Mouse (Mus musculus) megakaryocyte, adult 5-6 weeks (primary cell): Measurements from ENCODE around the gene Myo1c. TPM values are rescaled to one million over a fixed set of nuclear protein-coding genes. Genes with fewer than 3 reads are reported as not detected.
"Not testable (repeated sequence)": the region's sequence is repeated elsewhere in the genome, so short reads cannot be mapped to it uniquely, and the experiment has no call there.

Source experiments
- ATAC-seq: 2 replicates; pipeline ENCODE4 v1.8.0; 2016; ENCODE audit warnings: mild to moderate bottlenecking, inconsistent platforms; ENCODE audit not compliant: poor library complexity, severe bottlenecking
- total RNA-seq, 2 experiments: library from RNA; stranded (forward) in 1 of 2; stranded (reverse) in 1 of 2; fragments of 153-499, 151-499 nt in 1 of 2; fragments of 221-1000, 200-1000 nt in 1 of 2; gene quantifications; 2 replicates each; pipeline versions ENCODE4 v1.2.3 to v1.2.4; 2015 to 2017

The Myo1c gene
- total RNA-seq, 2 experiments from 2014 or later: 28.4 to 29.2 TPM

GRCm38 (mm10) chr11:75662131-75662530 lies 11.8 kb downstream of the Myo1c start:
- ATAC-seq: no peak

- ATAC-seq: no peak
Observed at GRCm38 (mm10) chr11:75666296-75666695, 16.0 kb downstream of the Myo1c start.

GRCm38 (mm10) chr11:75668621-75669020 lies 18.3 kb downstream of the Myo1c start:
- no peak for ATAC-seq

- no peak for ATAC-seq
Observed at GRCm38 (mm10) chr11:75669176-75669852, 19.0 kb downstream of the Myo1c start.

GRCm38 (mm10) chr11:75669853-75670200 lies 19.5 kb downstream of the Myo1c start:
- peak; percentile 80 for ATAC-seq

- ATAC-seq: no peak
Observed at GRCm38 (mm10) chr11:75671426-75672180, 21.3 kb downstream of the Myo1c start.

GRCm38 (mm10) chr11:75673411-75673810 lies 23.1 kb downstream of the Myo1c start:
- no peak for ATAC-seq

- no peak for ATAC-seq
Observed at GRCm38 (mm10) chr11:75674875-75675274, 24.6 kb downstream of the Myo1c start.

- no peak for ATAC-seq
Observed at GRCm38 (mm10) chr11:75677881-75678746, 27.8 kb downstream of the Myo1c start.

- peak; percentile 93 for ATAC-seq
Observed at GRCm38 (mm10) chr11:75678747-75679438, 28.6 kb downstream of the Myo1c start, which contains the start of gene Crk. Gene Crk, plus strand, starts transcription at chr11:75679259.

- ATAC-seq: peak; percentile 72
Observed at GRCm38 (mm10) chr11:75679439-75680171, 29.3 kb downstream of the Myo1c start.

- no peak for ATAC-seq
Observed at GRCm38 (mm10) chr11:75684462-75684861, 34.2 kb downstream of the Myo1c start.

GRCm38 (mm10) chr11:75684956-75685355 lies 34.7 kb downstream of the Myo1c start:
- no peak for ATAC-seq

- no peak for ATAC-seq
Observed at GRCm38 (mm10) chr11:75687343-75687993, 37.2 kb downstream of the Myo1c start.

GRCm38 (mm10) chr11:75688132-75688531 lies 37.8 kb downstream of the Myo1c start:
- no peak for ATAC-seq

- ATAC-seq: no peak
Observed at GRCm38 (mm10) chr11:75689977-75690376, 39.7 kb downstream of the Myo1c start.

GRCm38 (mm10) chr11:75691047-75691446 lies 40.7 kb downstream of the Myo1c start:
- ATAC-seq: no peak

- no peak for ATAC-seq
Observed at GRCm38 (mm10) chr11:75693570-75693969, 43.3 kb downstream of the Myo1c start.

GRCm38 (mm10) chr11:75697464-75697863 lies 47.2 kb downstream of the Myo1c start:
- ATAC-seq: not testable (repeated sequence)

GRCm38 (mm10) chr11:75700557-75700956 lies 50.3 kb downstream of the Myo1c start:
- ATAC-seq: no peak
